Mouse (Mus musculus): Measurements from ENCODE around the gene Slc29a2. TPM values are rescaled to one million over a fixed set of nuclear protein-coding genes. Genes with fewer than 3 reads are reported as not detected.
"Not testable (repeated sequence)": the region's sequence is repeated elsewhere in the genome, so short reads cannot be mapped to it uniquely, and the experiment has no call there.

Slc29a2 gene
- polyA plus RNA-seq, 1 experiment = 5.9 TPM

DNA sequence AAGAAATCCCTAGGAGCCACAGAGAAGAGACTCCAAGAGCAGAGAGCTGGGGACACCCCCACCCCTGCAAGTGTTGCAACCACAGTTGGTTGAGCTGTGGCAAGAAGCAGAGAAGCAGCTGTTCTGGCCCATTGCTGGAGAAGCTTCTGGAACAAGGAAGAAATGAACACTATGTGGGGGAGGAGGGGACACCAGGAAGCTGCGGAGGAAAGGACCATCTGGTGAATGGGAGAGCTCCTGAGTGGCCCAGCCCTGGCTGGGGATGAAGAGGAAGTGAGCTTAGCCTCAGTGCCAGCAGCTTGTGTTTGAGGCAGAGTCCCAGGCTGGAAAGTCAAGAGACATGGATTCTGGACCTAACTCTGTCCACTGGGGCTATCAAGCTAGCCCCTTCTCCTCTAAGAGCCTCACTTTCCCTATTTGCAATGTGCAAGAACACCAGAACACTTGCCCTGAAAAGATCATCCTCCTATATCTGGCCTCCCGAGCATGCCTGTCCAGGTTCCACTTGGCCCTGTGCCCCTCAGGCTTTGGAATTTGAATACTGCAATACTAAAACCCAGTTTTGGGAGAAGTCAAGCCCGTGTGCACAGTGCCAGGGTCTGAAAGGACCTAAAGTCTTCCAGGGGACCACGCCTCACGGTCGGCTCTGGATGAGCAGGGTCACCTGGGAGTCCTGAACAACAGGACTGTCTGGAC is 24.1 kb upstream of the Slc29a2 start:
- no peak overlapping the region for H3K4me3 ChIP-seq (replicated peaks; ENCODE audit: extremely low read depth, low read depth, low read length)
- 49% methylated on average over 6 of the region's 6 CpGs for WGBS
- TF ChIP-seq CTCF (IDR thresholded peaks at IDR 0.05; ENCODE audit: insufficient read depth, low read length) (no peak), POLR2A (IDR thresholded peaks at IDR 0.05; ENCODE audit: borderline replicate concordance, extremely low read depth, low read depth, low read length) (no peak)
- no peak for DNase-seq
- H3K4me1 ChIP-seq (ENCODE audit: control insufficient read depth, insufficient read depth, low read length) = no peaks in the 10 kb centered on the region

GRCm38 (mm10) chr19:5001666-5002406 is 21.8 kb upstream of the Slc29a2 start:
- no peaks in the 10 kb centered on the region for H3K4me1 ChIP-seq (ENCODE audit: control insufficient read depth, insufficient read depth, low read length)
- TF ChIP-seq POLR2A (IDR thresholded peaks at IDR 0.05; ENCODE audit: borderline replicate concordance, extremely low read depth, low read depth, low read length) = no peak
- peak; percentile 87 for TF ChIP-seq CTCF (IDR thresholded peaks at IDR 0.05; ENCODE audit: insufficient read depth, low read length)
- H3K4me3 ChIP-seq (replicated peaks; ENCODE audit: extremely low read depth, low read depth, low read length) = no peak overlapping the region
- DNase-seq = peak; percentile 65
- WGBS = 1% methylated on average over 39 of the region's 39 CpGs

GRCm38 (mm10) chr19:5003644-5004043 is 20.0 kb upstream of the Slc29a2 start:
- not testable (repeated sequence) for H3K4me1 ChIP-seq (ENCODE audit: control insufficient read depth, insufficient read depth, low read length); DNase-seq; H3K4me3 ChIP-seq (replicated peaks; ENCODE audit: extremely low read depth, low read depth, low read length)
- 43% methylated on average over 2 of the region's 2 CpGs for WGBS

DNA sequence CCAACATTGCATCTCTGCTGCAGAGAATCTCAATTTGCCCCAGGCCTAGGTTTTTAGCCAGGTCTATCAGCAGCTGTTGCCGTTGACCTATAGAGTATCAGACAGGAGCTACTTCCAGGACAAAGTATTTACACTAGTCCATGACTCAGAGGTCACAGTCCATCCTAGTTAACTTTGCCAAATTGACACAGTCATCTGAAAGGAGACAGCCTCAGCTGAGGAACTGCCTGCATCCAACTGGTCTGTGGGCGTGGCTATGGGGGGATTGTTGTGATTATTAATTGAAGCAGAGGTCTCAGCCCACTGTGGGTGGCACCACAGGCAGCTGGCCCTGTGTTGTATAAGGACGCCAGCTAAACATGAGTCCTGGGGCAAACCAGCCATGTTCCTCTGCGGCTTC is 18.7 kb upstream of the Slc29a2 start:
- WGBS = 55% methylated on average over 4 of the region's 4 CpGs
- TF ChIP-seq CTCF (IDR thresholded peaks at IDR 0.05; ENCODE audit: insufficient read depth, low read length) (no peak), POLR2A (IDR thresholded peaks at IDR 0.05; ENCODE audit: borderline replicate concordance, extremely low read depth, low read depth, low read length) (no peak)
- no peak overlapping the region for H3K4me3 ChIP-seq (replicated peaks; ENCODE audit: extremely low read depth, low read depth, low read length)
- no peak for DNase-seq
- no peaks in the 10 kb centered on the region for H3K4me1 ChIP-seq (ENCODE audit: control insufficient read depth, insufficient read depth, low read length)

- TF ChIP-seq CTCF (IDR thresholded peaks at IDR 0.05; ENCODE audit: insufficient read depth, low read length) (no peak), POLR2A (IDR thresholded peaks at IDR 0.05; ENCODE audit: borderline replicate concordance, extremely low read depth, low read depth, low read length) (no peak)
- 50% methylated on average over 8 of the region's 8 CpGs for WGBS
- H3K4me3 ChIP-seq (replicated peaks; ENCODE audit: extremely low read depth, low read depth, low read length) = no peak overlapping the region
- H3K4me1 ChIP-seq (ENCODE audit: control insufficient read depth, insufficient read depth, low read length) = peaks cover 4% of the 10 kb centered on the region; the same call in 1 of the 2 replicates
- no peak for DNase-seq
Measured at GRCm38 (mm10) chr19:5013138-5013537, 10.5 kb upstream of the Slc29a2 start.

DNA sequence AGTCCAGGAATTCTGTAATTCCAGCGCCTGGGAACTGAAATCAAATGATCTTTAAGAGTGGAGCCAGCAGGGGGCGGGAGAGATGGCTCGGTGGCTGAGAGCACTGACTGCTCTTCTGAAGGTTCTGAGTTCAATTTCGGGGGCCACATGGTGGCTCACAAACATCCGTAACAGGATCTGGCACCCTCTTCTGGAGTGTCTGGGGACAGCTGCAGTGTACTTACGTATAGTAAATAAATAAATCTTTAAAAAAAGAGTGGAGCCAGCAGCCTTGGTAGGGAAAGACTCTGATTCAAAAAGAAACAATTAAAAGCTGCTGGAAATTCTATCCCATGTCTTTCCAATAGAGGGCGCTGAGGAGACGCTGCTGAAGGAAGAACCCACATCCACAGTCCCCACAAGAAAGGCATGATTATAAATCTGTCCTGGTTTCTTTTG is 8.7 kb upstream of the Slc29a2 start:
- 9% methylated on average over 8 of the region's 8 CpGs for WGBS
- Histone ChIP-seq H3K4me3 (replicated peaks; ENCODE audit: extremely low read depth, low read depth, low read length) (no peak overlapping the region), H3K4me1 (ENCODE audit: control insufficient read depth, insufficient read depth, low read length) (peaks cover 4% of the 10 kb centered on the region; the same call in 1 of the 2 replicates)
- no peak for TF ChIP-seq POLR2A (IDR thresholded peaks at IDR 0.05; ENCODE audit: borderline replicate concordance, extremely low read depth, low read depth, low read length)
- peak; percentile 40 for TF ChIP-seq CTCF (IDR thresholded peaks at IDR 0.05; ENCODE audit: insufficient read depth, low read length)
- peak; percentile 31 for DNase-seq

DNA sequence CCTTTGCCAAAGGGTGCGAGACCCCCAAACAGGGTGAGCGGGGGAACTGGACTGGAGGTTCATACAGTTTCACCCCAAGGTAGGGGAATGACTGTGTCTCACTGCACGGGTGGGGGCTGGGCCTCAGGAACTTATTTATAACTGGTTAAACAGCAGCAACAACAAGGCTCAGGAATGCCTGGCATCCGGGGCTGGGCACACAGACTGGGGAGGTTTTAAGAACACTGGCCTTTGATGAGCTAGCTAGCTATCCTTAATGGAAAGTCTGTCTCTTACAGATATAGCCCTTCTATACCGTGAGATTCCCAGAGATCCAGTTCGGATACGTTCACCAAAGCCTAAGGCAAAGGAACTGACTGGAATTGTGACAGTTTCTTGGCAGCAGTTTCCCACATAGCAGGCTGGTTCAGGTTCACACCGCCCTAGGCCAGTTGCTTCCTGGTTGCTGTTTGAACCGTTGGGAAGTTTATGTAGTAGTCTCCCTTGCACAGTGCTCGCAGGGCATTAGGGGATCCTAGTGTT is 7.4 kb upstream of the Slc29a2 start:
- no peak overlapping the region for H3K4me3 ChIP-seq (replicated peaks; ENCODE audit: extremely low read depth, low read depth, low read length)
- WGBS = 25% methylated on average over 10 of the region's 10 CpGs
- TF ChIP-seq CTCF (IDR thresholded peaks at IDR 0.05; ENCODE audit: insufficient read depth, low read length) (no peak), POLR2A (IDR thresholded peaks at IDR 0.05; ENCODE audit: borderline replicate concordance, extremely low read depth, low read depth, low read length) (no peak)
- peaks cover 4% of the 10 kb centered on the region; the same call in 1 of the 2 replicates for H3K4me1 ChIP-seq (ENCODE audit: control insufficient read depth, insufficient read depth, low read length)
- peak; percentile 42 for DNase-seq

- 18% methylated on average over 12 of the region's 12 CpGs for WGBS
- peak; percentile 63 for DNase-seq
- H3K4me1 ChIP-seq (ENCODE audit: control insufficient read depth, insufficient read depth, low read length) = peaks cover 4% of the 10 kb centered on the region; the same call in 1 of the 2 replicates
- no peak overlapping the region for H3K4me3 ChIP-seq (replicated peaks; ENCODE audit: extremely low read depth, low read depth, low read length)
- no peak for TF ChIP-seq POLR2A (IDR thresholded peaks at IDR 0.05; ENCODE audit: borderline replicate concordance, extremely low read depth, low read depth, low read length)
- peak; percentile 81 for TF ChIP-seq CTCF (IDR thresholded peaks at IDR 0.05; ENCODE audit: insufficient read depth, low read length)
Measured at GRCm38 (mm10) chr19:5016782-5017181, 6.9 kb upstream of the Slc29a2 start.

DNA sequence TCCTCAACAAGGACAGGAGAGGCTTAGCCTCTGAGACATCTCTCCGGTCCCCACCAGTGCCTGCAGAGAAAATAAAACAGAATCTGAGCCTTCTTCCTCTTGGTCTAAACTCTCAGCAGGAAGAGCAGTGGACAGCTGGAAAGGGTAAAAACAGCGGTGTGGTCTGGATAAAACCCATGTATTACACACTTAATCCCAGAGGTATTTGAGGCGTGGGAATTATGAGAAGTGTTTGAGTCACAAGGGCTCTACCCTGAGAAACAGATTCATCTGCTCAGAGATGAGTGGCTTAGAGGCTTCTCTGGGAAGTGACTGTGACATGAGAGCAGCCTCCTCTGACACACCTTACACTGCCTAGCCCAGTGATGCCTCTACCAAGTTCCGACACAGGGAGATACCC is 6.0 kb upstream of the Slc29a2 start:
- WGBS = 74% methylated on average over 4 of the region's 4 CpGs
- no peak for DNase-seq
- Histone ChIP-seq H3K4me3 (replicated peaks; ENCODE audit: extremely low read depth, low read depth, low read length) (no peak overlapping the region), H3K4me1 (ENCODE audit: control insufficient read depth, insufficient read depth, low read length) (peaks cover 4% of the 10 kb centered on the region; the same call in 1 of the 2 replicates)
- no peak for TF ChIP-seq CTCF (IDR thresholded peaks at IDR 0.05; ENCODE audit: insufficient read depth, low read length)
- TF ChIP-seq POLR2A (IDR thresholded peaks at IDR 0.05; ENCODE audit: borderline replicate concordance, extremely low read depth, low read depth, low read length) = no peak
